Mouse (Mus musculus): Measurements from ENCODE around the gene Pgam1. TPM values are rescaled to one million over a fixed set of nuclear protein-coding genes. Genes with fewer than 3 reads are reported as not detected.
"Not testable (repeated sequence)": the region's sequence is repeated elsewhere in the genome, so short reads cannot be mapped to it uniquely, and the experiment has no call there.

The Pgam1 gene
- 730 and 785 TPM in 2 replicates for polyA plus RNA-seq (2014; fragmentation: Nextera tagmentation; extraction: Ambion mirVana)

DNA sequence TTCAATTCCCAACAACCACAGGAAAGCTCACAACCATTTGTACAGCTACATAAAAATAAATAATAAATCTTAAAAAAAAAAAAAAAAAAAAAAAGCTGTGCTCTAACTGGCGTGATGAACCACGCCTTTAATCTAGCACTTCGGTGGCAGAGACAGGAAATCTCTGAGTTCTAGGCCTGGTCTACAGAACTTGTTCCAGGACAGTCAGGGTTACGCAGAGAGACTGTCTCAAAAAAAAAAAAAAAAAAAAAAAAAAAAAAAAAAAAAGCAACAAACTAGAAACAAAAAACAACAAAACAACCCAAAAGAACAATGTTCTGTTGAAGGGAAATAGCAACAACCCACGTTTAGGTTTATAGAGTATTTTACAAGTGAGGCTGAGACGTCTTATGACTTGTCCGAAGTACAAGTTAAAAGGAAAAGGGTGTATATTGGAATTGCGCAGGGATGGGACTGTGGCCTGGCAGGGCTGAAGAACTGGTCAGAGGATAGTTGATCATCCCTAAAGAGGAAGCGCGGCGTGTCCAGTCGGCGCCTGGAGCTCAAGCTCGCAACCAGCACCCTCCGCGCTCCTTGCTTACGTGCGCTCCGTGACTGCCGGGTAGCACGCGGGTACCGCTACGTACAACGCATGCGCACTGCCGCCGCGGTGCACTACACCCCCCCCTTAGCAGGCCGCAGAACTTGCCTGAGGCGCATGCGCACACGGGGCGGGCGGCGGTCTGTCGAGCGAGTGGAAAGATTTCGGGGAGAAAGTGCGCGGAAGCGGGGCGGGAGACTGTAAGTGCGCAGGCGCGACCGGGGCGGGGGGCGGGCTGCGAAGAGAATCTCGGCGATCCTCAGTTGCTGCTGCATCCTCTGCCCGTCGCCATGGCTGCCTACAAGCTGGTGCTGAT lies at the start of gene Pgam1:
Gene Pgam1, plus strand, starts transcription at position 746 of the 896 bp plus-strand sequence.
- ATAC-seq (ENCODE audit: low FRiP score) (peak; percentile 95), DNase-seq (ENCODE audit: low spot score, missing footprints) (peak; percentile 100)
- Histone ChIP-seq H3K36me3 (ENCODE audit: control insufficient read depth, insufficient read depth, low read length) (peaks cover 3% of the 10 kb centered on the region; the same call in 1 of the 2 replicates), H3K27ac (ENCODE audit: low read depth, low read length) (peak within 1 kb of the TSS; percentile 78), H3K4me1 (ENCODE audit: control insufficient read depth, insufficient read depth, low read length) (peaks cover 15% of the 10 kb centered on the region), H3K9me3 (ENCODE audit: control insufficient read depth, low read length) (no peaks in the 10 kb centered on the region), H3K27me3 (ENCODE audit: control insufficient read depth, insufficient read depth, low read length) (no peaks in the 10 kb centered on the region), H3K9ac (ENCODE audit: low read length) (peak within 1 kb of the TSS; percentile 91), H3K4me2 (peak within 1 kb of the TSS; percentile 71), H3K4me3 (ENCODE audit: low read depth, low read length) (peak within 1 kb of the TSS; percentile 70)
- WGBS: 6% methylated on average over 54 of the region's 54 CpGs

DNA sequence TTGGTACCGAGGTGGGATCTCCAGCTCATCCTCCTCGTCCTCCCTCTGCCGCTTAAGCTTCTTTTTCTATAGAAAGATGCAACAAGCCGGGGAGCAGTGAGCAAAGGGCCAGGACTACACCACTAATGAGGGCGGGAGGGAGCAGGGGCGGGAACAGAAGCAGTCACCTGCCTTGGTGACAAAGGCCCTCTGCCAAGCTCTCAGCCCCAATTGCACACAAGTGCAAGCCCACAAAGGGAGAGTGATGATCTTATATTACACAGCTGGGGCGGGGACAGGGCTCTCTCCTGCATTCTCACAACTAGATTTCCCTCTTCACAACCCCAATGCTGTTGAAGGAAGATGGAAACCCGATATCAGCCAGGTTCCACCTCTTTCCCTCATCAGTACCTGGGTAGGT lies 45.0 kb upstream of the Pgam1 start:
- no peaks in the 10 kb centered on the region for H3K4me1 ChIP-seq (ENCODE audit: control insufficient read depth, insufficient read depth, low read length)
- H3K27ac ChIP-seq (ENCODE audit: low read depth, low read length): no peak overlapping the region
- no peak for DNase-seq (ENCODE audit: low spot score, missing footprints)
- H3K9me3 ChIP-seq (ENCODE audit: control insufficient read depth, low read length): no peaks in the 10 kb centered on the region
- no peak for ATAC-seq (ENCODE audit: low FRiP score)
- no peak overlapping the region for H3K4me2 ChIP-seq
- peaks cover 4% of the 10 kb centered on the region; the same call in 1 of the 2 replicates for H3K36me3 ChIP-seq (ENCODE audit: control insufficient read depth, insufficient read depth, low read length)
- 88% methylated on average over 8 of the region's 8 CpGs for WGBS
- H3K4me3 ChIP-seq (ENCODE audit: low read depth, low read length): no peak overlapping the region
- H3K9ac ChIP-seq (ENCODE audit: low read length): no peak overlapping the region
- no peaks in the 10 kb centered on the region for H3K27me3 ChIP-seq (ENCODE audit: control insufficient read depth, insufficient read depth, low read length)

DNA sequence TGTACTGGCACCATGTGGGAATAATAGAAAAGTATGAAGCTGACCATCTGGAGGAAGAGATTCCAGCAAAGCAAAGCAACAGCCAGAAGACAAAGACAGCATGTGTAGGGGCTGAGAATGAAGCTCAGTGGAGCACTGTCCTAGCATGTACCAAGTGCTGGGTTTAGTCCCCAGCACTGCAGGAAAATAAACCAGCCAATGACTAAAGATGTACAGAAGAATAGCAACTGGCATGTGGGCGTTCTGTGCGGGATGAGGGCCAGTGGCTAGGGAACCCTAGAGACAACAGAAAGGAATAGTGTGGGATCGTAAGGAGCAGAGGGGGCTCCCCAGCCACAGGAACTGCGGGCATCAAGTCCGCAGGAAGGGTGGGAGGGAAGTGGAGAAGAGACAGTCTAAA lies 42.4 kb upstream of the Pgam1 start:
- ATAC-seq (ENCODE audit: low FRiP score): no peak
- 96% methylated on average over 5 of the region's 5 CpGs for WGBS
- Histone ChIP-seq H3K4me2 (no peak overlapping the region), H3K36me3 (ENCODE audit: control insufficient read depth, insufficient read depth, low read length) (peaks cover 5% of the 10 kb centered on the region), H3K9ac (ENCODE audit: low read length) (no peak overlapping the region), H3K9me3 (ENCODE audit: control insufficient read depth, low read length) (no peaks in the 10 kb centered on the region), H3K4me1 (ENCODE audit: control insufficient read depth, insufficient read depth, low read length) (no peaks in the 10 kb centered on the region), H3K27ac (ENCODE audit: low read depth, low read length) (no peak overlapping the region), H3K4me3 (ENCODE audit: low read depth, low read length) (no peak overlapping the region), H3K27me3 (ENCODE audit: control insufficient read depth, insufficient read depth, low read length) (no peaks in the 10 kb centered on the region)
- no peak for DNase-seq (ENCODE audit: low spot score, missing footprints)

DNA sequence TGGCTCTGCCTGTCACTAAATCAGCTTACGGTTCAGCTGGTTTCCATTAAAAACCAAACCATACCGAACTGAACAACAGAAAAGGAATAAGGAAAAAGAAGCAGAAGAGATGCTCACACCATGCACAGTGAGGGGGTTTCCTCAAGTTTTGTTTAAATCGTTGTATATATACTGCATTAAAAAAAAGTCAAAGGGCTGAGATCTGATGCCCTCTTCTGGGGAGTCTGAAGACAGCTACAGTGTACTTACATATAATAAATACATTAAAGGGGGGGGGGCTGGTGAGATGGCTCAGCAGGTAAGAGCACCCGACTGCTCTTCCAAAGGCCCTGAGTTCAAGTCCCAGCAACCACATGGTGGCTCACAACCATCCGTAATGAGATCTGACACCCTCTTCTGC lies 41.8 kb upstream of the Pgam1 start:
- H3K9ac ChIP-seq (ENCODE audit: low read length); H3K36me3 ChIP-seq (ENCODE audit: control insufficient read depth, insufficient read depth, low read length); H3K4me2 ChIP-seq; DNase-seq (ENCODE audit: low spot score, missing footprints); H3K4me3 ChIP-seq (ENCODE audit: low read depth, low read length); H3K27me3 ChIP-seq (ENCODE audit: control insufficient read depth, insufficient read depth, low read length); H3K9me3 ChIP-seq (ENCODE audit: control insufficient read depth, low read length); H3K4me1 ChIP-seq (ENCODE audit: control insufficient read depth, insufficient read depth, low read length); ATAC-seq (ENCODE audit: low FRiP score); H3K27ac ChIP-seq (ENCODE audit: low read depth, low read length): not testable (repeated sequence)
- 91% methylated on average over 5 of the region's 5 CpGs for WGBS

DNA sequence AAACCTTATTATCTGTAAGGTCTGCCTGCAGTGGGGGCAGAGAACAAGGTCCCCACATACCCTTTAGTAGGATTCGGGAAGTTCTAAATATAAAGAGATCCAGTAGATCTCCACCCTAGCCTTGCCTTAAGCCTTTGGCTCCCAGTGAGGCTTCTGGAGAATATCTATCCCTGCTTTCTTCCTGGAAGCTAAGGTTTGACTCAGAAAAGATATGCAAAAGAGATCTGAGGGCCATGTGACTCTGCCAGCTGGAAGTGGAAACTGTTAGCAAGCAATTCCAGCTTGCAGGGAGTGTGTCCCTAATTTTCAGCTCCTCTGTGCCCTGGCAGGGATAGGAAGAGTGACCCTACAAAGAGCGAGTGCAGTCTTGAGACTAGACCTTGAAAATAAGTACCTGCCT lies 39.4 kb upstream of the Pgam1 start:
- 96% methylated on average over 2 of the region's 2 CpGs for WGBS
- no peaks in the 10 kb centered on the region for H3K4me1 ChIP-seq (ENCODE audit: control insufficient read depth, insufficient read depth, low read length)
- no peak for ATAC-seq (ENCODE audit: low FRiP score)
- H3K36me3 ChIP-seq (ENCODE audit: control insufficient read depth, insufficient read depth, low read length): peaks cover 10% of the 10 kb centered on the region
- no peak overlapping the region for H3K4me2 ChIP-seq
- H3K4me3 ChIP-seq (ENCODE audit: low read depth, low read length): no peak overlapping the region
- no peaks in the 10 kb centered on the region for H3K9me3 ChIP-seq (ENCODE audit: control insufficient read depth, low read length)
- H3K27me3 ChIP-seq (ENCODE audit: control insufficient read depth, insufficient read depth, low read length): no peaks in the 10 kb centered on the region
- no peak overlapping the region for H3K27ac ChIP-seq (ENCODE audit: low read depth, low read length)
- DNase-seq (ENCODE audit: low spot score, missing footprints): no peak
- no peak overlapping the region for H3K9ac ChIP-seq (ENCODE audit: low read length)

DNA sequence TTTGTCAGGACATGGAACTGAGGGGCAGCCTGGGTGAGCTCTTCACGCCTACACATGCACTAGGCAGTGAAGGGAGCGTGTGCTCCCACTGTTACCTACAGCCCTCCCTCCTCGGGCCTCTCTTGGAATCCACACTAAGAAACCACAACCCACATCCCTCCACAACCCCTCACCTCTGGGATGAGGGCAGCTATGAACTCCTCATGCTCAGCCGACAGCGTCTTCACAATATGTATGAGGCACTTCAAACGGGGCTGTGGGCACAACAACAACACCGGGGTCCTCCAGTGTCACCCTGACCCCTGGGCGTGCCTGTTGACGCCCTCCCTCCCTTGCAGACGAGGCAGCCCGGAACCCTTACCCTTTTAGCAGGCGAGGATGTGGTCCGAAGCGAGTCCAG lies 37.4 kb upstream of the Pgam1 start:
- 93% methylated on average over 14 of the region's 14 CpGs for WGBS
- H3K4me1 ChIP-seq (ENCODE audit: control insufficient read depth, insufficient read depth, low read length): no peaks in the 10 kb centered on the region

DNA sequence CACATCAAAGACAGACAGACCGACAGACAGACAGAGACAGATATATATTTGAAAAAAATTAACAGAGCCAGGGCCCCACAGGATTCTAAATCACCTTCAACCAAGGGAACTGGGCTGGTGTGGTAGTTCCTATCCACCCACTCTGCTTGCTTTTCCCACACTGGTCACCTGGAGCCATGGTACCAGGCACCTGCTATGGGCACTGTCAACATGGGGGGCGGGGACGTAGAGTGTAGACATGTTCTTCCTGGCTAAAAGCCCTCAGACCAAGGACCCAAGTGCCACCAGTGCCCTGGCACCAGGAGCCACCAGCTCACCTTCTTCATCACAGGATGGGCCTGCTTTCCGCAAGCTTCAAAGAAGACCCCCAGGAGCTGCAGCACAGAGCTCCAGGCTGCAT lies 29.9 kb upstream of the Pgam1 start:
- DNase-seq (ENCODE audit: low spot score, missing footprints) (no peak), ATAC-seq (ENCODE audit: low FRiP score) (no peak)
- 93% methylated on average over 4 of the region's 4 CpGs for WGBS
- Histone ChIP-seq H3K9me3 (ENCODE audit: control insufficient read depth, low read length) (no peaks in the 10 kb centered on the region), H3K9ac (ENCODE audit: low read length) (no peak overlapping the region), H3K27me3 (ENCODE audit: control insufficient read depth, insufficient read depth, low read length) (no peaks in the 10 kb centered on the region), H3K4me2 (no peak overlapping the region), H3K27ac (ENCODE audit: low read depth, low read length) (no peak overlapping the region), H3K4me1 (ENCODE audit: control insufficient read depth, insufficient read depth, low read length) (no peaks in the 10 kb centered on the region), H3K36me3 (ENCODE audit: control insufficient read depth, insufficient read depth, low read length) (peaks cover 11% of the 10 kb centered on the region), H3K4me3 (ENCODE audit: low read depth, low read length) (no peak overlapping the region)

More for the DNA sequence above, 37.4 kb upstream of the Pgam1 start:
- Histone ChIP-seq H3K27me3 (ENCODE audit: control insufficient read depth, insufficient read depth, low read length) (no peaks in the 10 kb centered on the region), H3K9me3 (ENCODE audit: control insufficient read depth, low read length) (no peaks in the 10 kb centered on the region), H3K36me3 (ENCODE audit: control insufficient read depth, insufficient read depth, low read length) (peaks cover 12% of the 10 kb centered on the region), H3K4me3 (ENCODE audit: low read depth, low read length) (no peak overlapping the region), H3K27ac (ENCODE audit: low read depth, low read length) (no peak overlapping the region), H3K9ac (ENCODE audit: low read length) (no peak overlapping the region), H3K4me2 (no peak overlapping the region)
- DNase-seq (ENCODE audit: low spot score, missing footprints) (no peak), ATAC-seq (ENCODE audit: low FRiP score) (no peak)

DNA sequence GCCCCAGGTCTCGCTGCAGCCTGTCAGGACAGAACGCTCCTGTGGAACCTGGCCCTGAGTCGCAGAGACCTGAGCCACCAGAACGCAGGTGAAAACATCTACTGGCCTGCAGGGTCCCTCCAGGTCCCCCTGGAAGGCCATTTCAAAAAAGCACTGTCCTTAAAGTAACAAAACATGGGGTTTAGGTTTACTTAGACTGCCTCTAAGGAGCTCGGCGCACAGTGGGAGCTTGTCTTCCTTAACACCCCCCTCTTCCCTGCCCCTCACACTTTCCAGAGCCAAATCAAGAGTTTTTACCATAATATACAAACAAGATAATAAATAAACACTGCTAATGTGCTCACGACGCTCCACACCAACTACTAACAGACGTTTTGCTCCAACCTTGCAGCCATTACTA lies 27.8 kb upstream of the Pgam1 start:
- no peaks in the 10 kb centered on the region for H3K4me1 ChIP-seq (ENCODE audit: control insufficient read depth, insufficient read depth, low read length)
- no peak for ATAC-seq (ENCODE audit: low FRiP score)
- WGBS: 93% methylated on average over 9 of the region's 9 CpGs
- H3K4me3 ChIP-seq (ENCODE audit: low read depth, low read length): no peak overlapping the region
- H3K27ac ChIP-seq (ENCODE audit: low read depth, low read length): no peak overlapping the region
- no peak for DNase-seq (ENCODE audit: low spot score, missing footprints)
- H3K9ac ChIP-seq (ENCODE audit: low read length): no peak overlapping the region
- no peaks in the 10 kb centered on the region for H3K27me3 ChIP-seq (ENCODE audit: control insufficient read depth, insufficient read depth, low read length)
- H3K9me3 ChIP-seq (ENCODE audit: control insufficient read depth, low read length): no peaks in the 10 kb centered on the region
- no peak overlapping the region for H3K4me2 ChIP-seq
- peaks cover 6% of the 10 kb centered on the region for H3K36me3 ChIP-seq (ENCODE audit: control insufficient read depth, insufficient read depth, low read length)

DNA sequence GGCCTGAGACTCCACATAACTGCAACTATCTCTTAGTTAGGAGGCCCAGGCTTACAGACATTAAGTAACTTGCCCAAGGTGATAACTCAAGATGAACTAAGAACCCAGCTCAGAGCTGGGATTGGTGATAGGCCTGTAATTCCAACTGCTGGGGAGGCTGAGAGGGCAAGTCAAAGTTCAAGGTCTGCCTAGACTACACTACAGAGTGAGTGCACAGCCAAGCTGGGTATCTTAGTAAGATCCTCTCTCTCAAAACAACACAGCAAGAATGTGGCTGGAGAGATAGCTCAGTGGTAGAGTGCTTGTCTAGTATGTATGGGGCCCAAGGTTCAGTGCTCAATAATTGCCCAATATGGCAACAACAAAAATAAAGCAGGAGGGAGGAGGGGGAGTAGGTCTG lies 23.5 kb upstream of the Pgam1 start:
- no peaks in the 10 kb centered on the region for H3K27me3 ChIP-seq (ENCODE audit: control insufficient read depth, insufficient read depth, low read length)
- no peaks in the 10 kb centered on the region for H3K9me3 ChIP-seq (ENCODE audit: control insufficient read depth, low read length)
- H3K9ac ChIP-seq (ENCODE audit: low read length): no peak overlapping the region
- no peaks in the 10 kb centered on the region for H3K4me1 ChIP-seq (ENCODE audit: control insufficient read depth, insufficient read depth, low read length)
- peaks cover 11% of the 10 kb centered on the region for H3K36me3 ChIP-seq (ENCODE audit: control insufficient read depth, insufficient read depth, low read length)
- no peak overlapping the region for H3K4me3 ChIP-seq (ENCODE audit: low read depth, low read length)
- H3K27ac ChIP-seq (ENCODE audit: low read depth, low read length): no peak overlapping the region
- H3K4me2 ChIP-seq: no peak overlapping the region
- ATAC-seq (ENCODE audit: low FRiP score) (no peak), DNase-seq (ENCODE audit: low spot score, missing footprints) (no peak)
